Mouse (Mus musculus) olfactory bulb, adult 2 months (tissue): ENCODE results near the gene Klhl5. TPM values are rescaled to one million over a fixed set of nuclear protein-coding genes. Genes with fewer than 3 reads are reported as not detected.
A peak's percentile ranks its signal among the peaks of the same experiment; 100 is the strongest.

Experiments used
- H3K27ac ChIP-seq: fragments of 200-500 bp; 2 replicates; pipeline ENCODE4 v1.5.1; 2012; ENCODE audit warnings: low read depth, low read length; ENCODE audit not compliant: insufficient read depth
- H3K4me1 ChIP-seq: fragments of 200-500 bp; 2 replicates; pipeline ENCODE4 v1.6.1; 2012; ENCODE audit warnings: low read length; ENCODE audit not compliant: control insufficient read depth, insufficient read depth
- H3K4me3 ChIP-seq: fragments of 200-500 bp; 2 replicates; pipeline ENCODE4 v1.5.1; 2012; ENCODE audit warnings: mild to moderate bottlenecking, low read depth, low read length, moderate library complexity; ENCODE audit not compliant: insufficient read depth
- CTCF ChIP-seq: fragments of 200-500 bp; IDR thresholded peaks from 2 replicates; pipeline ENCODE4 v1.5.1; 2012; ENCODE audit warnings: low read depth, mild to moderate bottlenecking, low read length, moderate library complexity; ENCODE audit not compliant: insufficient read depth
- POLR2A ChIP-seq: fragments of 200-500 bp; IDR thresholded peaks from 2 replicates; pipeline ENCODE4 v1.6.1; 2012; ENCODE audit warnings: mild to moderate bottlenecking, low read depth, low read length, moderate library complexity; ENCODE audit not compliant: insufficient read depth
- WGBS: fragments of 180-500 bp; shearing (Covaris S2); methylation state at CpG from one replicate; pipeline ENCODE4 v1.1.7; 2018; 5-methylcytosine and 5-hydroxymethylcytosine counted together
- polyA plus RNA-seq: library from polyadenylated mRNA; stranded (reverse); fragments of >200 nt; gene quantifications from 2 replicates; pipeline ENCODE4 v1.2.4, GENCODE M21; 2012; ENCODE audit warnings: low replicate concordance; ENCODE audit not compliant: missing spikeins, insufficient read depth, insufficient read length

Klhl5 gene
- polyA plus RNA-seq, 1 experiment: not detected

DNA sequence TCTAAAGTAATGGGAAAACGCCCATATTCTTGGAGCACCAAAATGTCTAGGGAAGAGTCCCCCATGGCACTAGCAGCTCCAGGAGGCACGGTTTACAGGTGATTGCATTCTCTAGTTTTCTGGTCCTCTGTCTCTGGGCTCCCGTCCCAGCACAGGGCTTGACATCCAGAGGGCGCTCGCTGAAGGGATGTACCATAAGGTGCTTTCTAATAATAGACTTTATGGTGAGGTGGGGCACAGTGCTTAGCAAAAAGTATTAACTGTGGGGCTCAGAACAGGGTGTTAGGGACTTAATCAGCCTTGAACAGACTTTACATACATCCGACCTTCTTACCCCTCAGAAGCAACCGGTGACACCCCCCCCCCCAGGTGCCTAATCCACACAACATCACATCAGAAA, 32.6 kb upstream of the Klhl5 start:
- WGBS: 73% methylated on average over 7 of the region's 7 CpGs

DNA sequence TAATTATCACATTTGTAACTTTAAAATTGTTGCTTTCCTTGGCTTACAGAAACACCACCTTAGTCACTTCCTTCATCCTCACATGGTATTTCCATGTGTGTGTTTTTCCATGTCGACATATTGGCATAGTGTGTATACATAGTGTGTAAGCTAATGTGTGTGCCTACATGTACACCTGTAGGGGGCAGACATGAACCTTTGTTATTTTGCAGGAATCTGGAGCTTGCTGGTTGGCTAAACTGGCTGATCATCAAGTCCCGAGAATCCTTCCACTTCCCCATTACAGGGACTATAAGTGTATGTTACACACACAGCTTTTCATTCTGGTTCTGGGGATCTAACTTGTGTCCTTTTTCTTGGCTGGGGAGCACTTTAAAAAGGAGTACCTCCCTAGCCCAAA, 31.3 kb upstream of the Klhl5 start:
- Histone ChIP-seq H3K4me3 (no peak overlapping the region), H3K27ac (no peak overlapping the region), H3K4me1 (peaks cover 3% of the 10 kb centered on the region)
- 77% methylated on average over 2 of the region's 2 CpGs for WGBS
- no peak for TF ChIP-seq POLR2A
- TF ChIP-seq CTCF: no peak

More for the DNA sequence above, 32.6 kb upstream of the Klhl5 start:
- Histone ChIP-seq H3K4me1 (peaks cover 3% of the 10 kb centered on the region; the same call in 1 of the 2 replicates), H3K27ac (no peak overlapping the region), H3K4me3 (no peak overlapping the region)
- TF ChIP-seq POLR2A: no peak
- no peak for TF ChIP-seq CTCF

- WGBS: 84% methylated on average over 3 of the region's 3 CpGs
- Histone ChIP-seq H3K4me1 (peaks cover 3% of the 10 kb centered on the region; the same call in 1 of the 2 replicates), H3K4me3 (no peak overlapping the region), H3K27ac (no peak overlapping the region)
- TF ChIP-seq POLR2A (no peak), CTCF (no peak)
Observed at GRCm38 (mm10) chr5:65076748-65077147, 30.6 kb upstream of the Klhl5 start.

DNA sequence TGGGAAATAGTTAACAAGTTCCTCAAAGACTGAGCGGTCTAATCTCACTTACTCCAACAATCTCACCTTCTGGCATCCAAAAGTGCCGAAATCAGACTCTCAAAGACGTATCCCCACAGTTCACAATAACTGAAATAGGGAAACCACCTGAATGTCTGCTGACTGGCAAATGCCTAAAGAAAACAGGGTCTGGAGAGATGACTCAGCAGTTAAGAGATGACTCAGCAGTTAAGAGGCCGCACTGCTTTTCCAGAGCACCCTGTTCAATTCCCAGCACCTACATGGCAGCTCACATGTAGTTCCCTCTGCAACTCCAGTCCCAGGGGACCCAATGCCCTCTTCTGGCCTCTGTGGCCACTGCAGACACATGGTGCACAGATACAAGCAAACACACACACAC, 29.3 kb upstream of the Klhl5 start:
- Histone ChIP-seq H3K4me1 (peaks cover 3% of the 10 kb centered on the region; the same call in 1 of the 2 replicates), H3K4me3 (no peak overlapping the region), H3K27ac (no peak overlapping the region)
- WGBS: 92% methylated on average over 4 of the region's 4 CpGs
- TF ChIP-seq CTCF (no peak), POLR2A (no peak)

GRCm38 (mm10) chr5:65079881-65080280, 27.5 kb upstream of the Klhl5 start:
- Histone ChIP-seq H3K27ac (peak overlapping the region; percentile 50; the same call in 1 of the 2 replicates), H3K4me1 (peaks cover 3% of the 10 kb centered on the region; the same call in 1 of the 2 replicates), H3K4me3 (peak overlapping the region; percentile 28; the same call in 1 of the 2 replicates)
- no peak for TF ChIP-seq CTCF
- TF ChIP-seq POLR2A: no peak
- WGBS: 8% methylated on average over 9 of the region's 9 CpGs

GRCm38 (mm10) chr5:65081836-65082235, 25.5 kb upstream of the Klhl5 start:
- TF ChIP-seq CTCF (no peak), POLR2A (no peak)
- no peak overlapping the region for H3K4me3 ChIP-seq
- no peak overlapping the region for H3K27ac ChIP-seq
- peaks cover 3% of the 10 kb centered on the region; the same call in 1 of the 2 replicates for H3K4me1 ChIP-seq
- WGBS: 81% methylated on average over 4 of the region's 4 CpGs

GRCm38 (mm10) chr5:65086522-65086921, 20.8 kb upstream of the Klhl5 start:
- no peak overlapping the region for H3K27ac ChIP-seq
- TF ChIP-seq CTCF: no peak
- 61% methylated on average over 6 of the region's 6 CpGs for WGBS
- H3K4me3 ChIP-seq: no peak overlapping the region
- H3K4me1 ChIP-seq: no peaks in the 10 kb centered on the region

DNA sequence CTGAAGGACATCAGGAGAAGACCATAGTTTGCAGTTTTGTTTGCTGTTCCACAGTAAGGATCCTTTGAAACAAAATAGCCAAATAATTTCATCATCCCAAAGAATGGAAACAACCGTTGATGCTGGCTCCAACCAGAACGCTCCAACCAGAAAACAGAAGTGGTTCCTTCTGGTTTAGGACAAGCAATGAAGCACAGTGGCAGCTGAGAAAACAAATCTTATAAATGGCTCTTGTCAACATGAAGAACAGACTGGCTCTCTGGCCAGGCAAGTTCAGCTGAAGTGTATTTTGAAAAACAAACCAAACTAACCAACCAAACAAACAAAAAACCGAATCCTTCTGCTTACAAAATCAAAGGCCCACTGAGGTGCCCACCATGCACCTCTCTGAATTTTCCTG, 17.6 kb upstream of the Klhl5 start:
- H3K4me1 ChIP-seq: no peaks in the 10 kb centered on the region
- H3K27ac ChIP-seq: no peak overlapping the region
- H3K4me3 ChIP-seq: no peak overlapping the region
- 70% methylated on average over 3 of the region's 3 CpGs for WGBS
- TF ChIP-seq CTCF (no peak), POLR2A (no peak)

- TF ChIP-seq POLR2A (no peak), CTCF (no peak)
- Histone ChIP-seq H3K4me1 (no peaks in the 10 kb centered on the region), H3K4me3 (no peak overlapping the region), H3K27ac (no peak overlapping the region)
- 84% methylated on average over 11 of the region's 11 CpGs for WGBS
Observed at GRCm38 (mm10) chr5:65091184-65091858, 16.0 kb upstream of the Klhl5 start.

DNA sequence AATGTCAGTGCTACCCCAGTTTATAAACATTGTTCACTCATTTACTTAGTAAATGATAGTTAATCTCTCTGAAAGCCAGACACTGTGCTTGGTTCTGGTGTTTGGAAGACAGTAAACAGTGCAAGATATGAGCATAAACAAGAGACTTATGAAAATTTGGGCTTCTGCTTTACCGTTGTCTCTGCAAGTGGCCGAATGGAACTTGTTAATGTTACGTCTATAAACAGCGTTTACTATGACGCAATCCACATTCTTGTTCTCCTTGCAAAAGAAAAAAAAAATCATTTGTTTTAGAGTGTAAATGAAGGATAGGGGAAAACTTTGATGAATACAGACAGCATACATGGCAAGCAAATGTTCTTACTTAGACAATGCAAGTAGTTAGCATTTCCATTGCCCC, 15.4 kb upstream of the Klhl5 start, which contains the start of gene Tmem156:
TSS of gene Tmem156 (minus strand) at position 212 of the 400 bp plus-strand sequence.
- Histone ChIP-seq H3K27ac (no peak within 1 kb of the TSS), H3K4me1 (no peaks in the 10 kb centered on the region), H3K4me3 (no peak within 1 kb of the TSS)
- TF ChIP-seq POLR2A (no peak), CTCF (no peak)
- 74% methylated on average over 5 of the region's 5 CpGs for WGBS
